Mouse (Mus musculus) MN1 (cell line): ENCODE data around the gene St8sia1.

Experiments
- DNase-seq: peaks from one replicate; pipeline ENCODE4 v3.0.0-alpha.2; 2016; ENCODE audit warnings: low spot score

The St8sia1 gene

DNA sequence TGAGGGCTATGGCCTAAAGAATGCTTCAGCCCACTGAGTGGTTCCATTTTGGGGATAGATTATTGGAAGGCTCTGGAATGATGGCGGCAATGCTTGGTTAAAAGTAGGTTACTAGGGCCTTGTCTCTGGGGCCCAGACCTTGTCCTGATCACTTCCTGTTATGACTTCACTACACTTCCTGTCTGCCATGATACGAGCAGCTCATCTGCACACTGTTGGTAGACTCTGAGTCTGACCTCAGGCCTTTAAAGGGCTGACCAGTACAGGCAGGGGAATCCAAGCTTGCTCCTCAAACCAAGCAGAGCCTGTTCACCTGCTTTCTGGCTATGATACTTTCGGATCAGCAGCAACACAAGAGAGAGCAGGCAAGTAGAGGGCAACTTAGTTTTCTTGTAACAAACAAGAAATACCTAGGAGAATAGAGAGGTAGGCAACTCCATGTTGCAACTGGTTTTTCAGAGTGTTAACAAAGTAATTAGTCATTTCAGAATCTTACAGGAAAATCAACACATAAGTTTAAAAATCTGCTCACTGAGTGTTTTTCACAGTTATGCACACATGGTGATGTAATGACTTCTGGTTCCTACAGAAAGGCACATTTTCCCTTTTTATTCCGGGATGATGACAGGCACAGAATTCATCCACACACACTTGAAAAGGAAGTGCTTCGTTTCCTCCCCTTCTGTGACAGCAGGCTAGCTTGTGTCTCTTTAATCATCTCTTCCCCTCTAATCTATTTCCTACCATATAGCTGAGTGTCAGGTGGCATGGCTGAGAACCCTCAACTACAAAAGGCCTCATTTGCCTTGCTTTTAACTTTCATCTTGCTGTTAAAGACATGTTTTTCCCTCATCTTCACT, 55.1 kb downstream of the St8sia1 start:
- DNase-seq = no peak

DNA sequence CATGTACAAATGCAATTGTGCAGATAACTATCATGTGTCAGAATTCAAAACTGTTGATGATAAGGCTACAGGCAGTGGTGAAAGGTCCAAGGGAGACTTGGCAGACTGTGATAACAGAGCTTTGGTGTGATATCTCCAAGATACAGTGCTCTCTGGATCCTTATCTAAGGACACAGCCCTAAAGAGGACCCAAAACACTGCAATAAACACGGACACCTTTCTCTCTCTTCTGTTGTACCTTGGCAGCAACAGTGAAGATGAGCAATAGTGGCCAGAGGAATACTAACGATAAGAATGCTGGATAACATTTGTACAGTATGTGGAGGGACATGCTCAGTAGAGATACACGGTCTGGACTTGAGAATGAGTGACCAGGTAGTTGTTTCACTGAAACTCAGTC, 55.8 kb downstream of the St8sia1 start:
- no peak for DNase-seq

DNA sequence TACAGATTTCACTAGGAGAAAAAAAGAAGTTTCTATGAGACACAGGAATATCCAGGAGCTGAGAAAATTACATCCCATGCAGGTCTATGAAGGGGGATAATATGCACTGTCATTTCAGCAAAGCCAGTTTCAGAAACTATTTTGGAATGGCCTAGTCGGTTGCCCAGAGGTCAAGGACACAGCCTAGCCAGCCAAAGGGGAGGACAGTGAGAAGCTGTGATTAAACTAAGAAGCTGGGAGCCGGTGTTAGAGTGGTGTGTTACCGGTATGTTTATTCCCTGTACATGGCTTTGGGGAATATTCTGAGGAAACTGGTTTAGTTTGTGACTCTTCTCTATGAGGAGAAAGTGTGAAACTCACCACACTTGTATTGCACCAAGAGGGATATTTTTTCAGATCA, 68.9 kb downstream of the St8sia1 start:
- DNase-seq = no peak

DNA sequence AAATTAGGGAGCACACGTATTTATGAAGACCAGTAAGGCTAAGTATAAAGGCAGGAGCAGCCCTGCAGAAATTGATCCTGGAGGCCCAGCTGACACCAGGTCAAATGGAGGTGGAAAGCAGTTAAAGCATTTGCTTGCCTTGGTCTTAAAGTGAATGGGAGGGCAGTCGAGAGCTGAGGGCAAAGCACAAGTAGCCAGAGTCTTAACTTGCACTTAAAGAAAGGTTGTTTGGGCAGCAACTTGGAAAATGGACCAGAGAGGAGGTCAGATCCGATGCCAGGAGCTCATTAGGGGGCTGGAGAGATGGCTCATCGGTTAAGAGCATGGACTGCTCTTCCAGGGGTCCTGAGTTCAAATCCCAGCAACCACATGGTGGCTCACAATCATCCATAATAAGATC, 70.5 kb downstream of the St8sia1 start:
- DNase-seq = no peak

DNA sequence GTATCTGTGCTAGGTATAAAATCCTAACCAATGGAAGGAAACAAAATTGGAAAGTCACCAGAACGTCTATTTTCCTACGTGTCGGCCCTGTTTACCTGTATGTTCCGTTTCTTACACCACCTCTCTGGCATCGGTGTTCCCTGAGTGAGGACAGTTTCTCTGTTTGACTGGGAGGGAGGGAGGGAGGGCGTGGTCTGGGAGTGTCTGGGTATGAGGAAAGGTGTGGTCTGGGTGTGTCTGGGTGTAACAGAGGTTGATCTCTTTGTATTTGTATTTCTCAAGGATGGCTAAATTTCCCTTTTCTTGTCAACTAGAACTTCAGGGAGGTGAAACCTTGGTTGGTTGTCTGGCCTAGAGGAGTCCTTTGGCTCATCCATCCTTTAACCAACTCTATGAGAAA, 73.9 kb downstream of the St8sia1 start:
- no peak for DNase-seq

DNA sequence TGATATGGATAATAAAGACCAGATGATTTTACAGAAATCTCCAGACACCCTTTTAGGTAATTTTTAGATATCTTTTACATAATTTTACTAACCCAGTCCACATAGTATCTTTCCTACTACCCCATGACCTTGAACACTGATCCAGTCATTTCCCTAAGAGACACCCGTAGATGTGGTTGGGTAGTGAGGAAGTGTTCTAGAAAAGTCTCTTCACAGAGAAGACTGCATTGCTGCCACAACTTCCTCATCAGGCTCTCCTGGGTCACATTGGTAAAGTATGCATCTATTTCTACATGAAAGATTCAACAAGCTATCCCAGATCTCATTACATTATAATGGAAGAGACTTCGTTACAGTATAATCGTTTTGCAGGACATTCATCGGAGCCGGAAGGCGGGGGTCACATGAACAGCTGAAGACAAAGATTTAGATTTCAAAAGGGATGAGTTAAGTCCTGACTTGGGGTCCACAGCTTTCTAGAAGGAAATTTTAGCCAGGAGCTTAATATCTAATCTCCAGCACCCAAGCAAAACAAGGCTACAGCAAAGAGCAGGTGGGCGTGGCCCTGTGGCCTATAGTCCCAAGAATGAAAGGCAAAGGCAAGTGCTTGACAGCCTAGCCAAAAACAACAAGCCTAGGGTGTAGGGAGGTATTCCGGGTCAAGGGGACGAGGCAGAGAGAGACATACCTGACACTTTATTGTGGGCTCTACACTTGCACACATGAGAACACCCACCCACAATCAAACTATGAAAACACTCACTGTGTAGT, 75.1 kb downstream of the St8sia1 start:
- no peak for DNase-seq

DNA sequence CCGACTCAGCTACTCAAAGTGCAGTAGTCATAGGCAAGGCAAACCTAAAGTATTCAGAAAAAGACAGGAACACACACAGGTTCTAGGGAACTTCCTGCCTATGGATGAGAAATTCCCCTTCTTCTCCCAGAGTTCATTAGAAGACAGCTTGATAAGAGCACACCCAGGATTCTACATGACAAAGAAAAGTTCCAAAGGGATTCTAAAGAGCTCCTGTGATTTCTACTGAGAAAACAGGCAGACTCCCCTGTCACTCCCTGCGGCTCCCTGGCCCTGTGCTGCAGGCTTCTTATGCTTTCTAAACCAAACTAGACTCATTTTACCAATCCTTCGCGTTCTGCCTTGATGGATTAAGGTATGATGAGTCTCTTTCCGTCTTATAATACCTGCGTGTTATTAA, 75.9 kb downstream of the St8sia1 start:
- DNase-seq = no peak

DNA sequence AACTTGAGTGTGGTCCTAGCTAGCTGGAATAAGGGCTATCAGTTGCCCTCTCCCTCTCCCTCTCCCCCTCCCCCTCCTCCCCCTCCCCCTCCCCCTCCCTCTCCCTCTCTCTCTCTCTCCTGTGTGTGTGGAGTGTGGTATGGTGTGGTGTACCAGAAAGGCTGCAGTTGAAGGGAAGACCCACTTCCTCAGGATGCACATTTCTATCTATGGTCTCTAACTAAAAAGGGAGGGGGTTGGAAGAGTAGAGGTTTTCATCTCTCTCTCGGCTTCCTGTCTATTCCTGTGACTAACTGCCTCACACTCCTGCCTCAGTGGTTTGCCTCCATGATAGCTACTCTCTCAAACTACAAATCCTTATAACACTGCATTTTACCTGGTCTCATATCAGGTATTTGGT, 76.9 kb downstream of the St8sia1 start:
- no peak for DNase-seq

DNA sequence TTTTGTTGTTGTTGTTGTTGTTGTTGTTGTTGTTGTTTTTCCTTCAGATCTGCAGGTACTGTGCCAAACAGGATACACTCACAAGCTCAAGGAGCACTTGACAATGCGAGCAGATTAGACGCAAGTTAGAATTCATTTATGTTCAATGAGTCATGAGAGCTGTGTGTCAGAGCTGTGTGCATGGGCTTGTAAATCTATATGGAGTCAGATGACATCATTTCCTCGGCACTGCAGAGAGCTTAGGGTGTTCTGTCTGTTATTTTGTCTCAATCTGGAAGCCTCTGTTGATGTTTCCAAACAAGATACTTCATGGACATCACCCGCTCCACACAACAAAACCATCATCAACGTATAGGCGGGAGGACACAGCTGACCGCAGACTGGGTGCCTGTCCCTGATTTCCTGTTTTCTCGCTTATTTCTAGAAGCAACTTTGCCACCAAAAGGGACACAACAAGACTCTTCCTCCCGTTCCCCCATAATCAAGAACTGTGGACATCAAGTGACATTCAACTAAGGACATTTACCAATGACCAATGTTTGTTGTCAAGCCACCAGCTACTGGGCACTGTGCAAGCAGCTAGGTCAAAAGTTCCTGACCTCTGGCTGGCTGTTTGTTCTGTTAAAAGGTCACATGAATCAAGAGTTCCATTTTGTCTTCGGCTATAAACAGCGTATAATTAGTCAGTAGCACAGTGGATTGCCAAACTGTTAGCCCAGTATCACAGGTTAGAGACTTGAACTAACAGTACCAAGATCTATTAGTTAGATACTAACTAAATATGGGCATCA, 78.7 kb downstream of the St8sia1 start:
- DNase-seq = no peak

DNA sequence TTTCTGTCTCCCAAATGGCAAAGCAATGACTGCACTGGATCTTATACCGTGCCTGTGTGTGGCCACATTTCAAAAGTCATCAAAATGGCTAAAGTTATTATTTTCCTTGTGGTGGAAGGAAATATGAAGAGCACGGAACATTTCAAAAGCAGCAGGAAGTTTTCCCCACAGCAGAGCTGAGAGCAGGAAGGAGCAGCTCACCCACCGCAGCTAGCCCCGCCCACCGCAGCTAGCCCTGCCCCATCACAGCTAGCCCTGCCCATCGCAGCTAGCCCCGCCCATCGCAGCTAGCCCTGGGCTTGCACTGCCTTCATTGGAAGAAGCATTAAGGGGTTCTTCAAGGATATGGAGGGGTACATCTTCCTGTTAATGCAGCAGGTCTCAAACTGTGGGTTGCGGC, 80.1 kb downstream of the St8sia1 start:
- DNase-seq = no peak

DNA sequence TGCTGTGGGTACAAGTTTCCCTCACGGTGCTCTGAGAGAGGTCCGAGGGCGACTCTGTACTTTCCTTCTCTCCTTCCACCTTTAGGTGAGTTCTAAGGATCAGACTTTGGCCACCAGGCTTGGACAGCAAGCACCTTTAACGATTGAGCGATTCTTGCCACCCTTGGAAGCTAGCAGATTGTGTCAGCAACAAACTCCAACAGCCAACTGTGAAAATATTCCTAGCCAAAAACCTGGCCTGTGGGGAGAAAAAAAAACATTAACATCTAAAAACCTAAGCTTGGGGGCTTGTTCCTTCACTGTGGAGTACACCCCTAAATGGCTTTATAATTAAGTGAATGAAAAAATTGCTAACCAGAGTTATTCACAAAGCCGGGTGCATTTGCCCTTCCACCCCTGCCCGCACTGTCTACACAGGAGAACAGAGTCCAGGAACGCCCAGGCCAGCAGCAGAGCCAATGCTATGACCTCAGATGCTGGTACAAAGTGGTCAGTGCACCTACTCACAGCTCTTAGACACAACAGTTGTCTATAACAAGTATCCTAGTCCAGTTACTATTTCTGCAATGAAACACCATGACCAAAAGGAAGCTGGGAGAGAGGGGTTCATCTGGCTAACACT, 83.3 kb downstream of the St8sia1 start:
- DNase-seq = no peak

DNA sequence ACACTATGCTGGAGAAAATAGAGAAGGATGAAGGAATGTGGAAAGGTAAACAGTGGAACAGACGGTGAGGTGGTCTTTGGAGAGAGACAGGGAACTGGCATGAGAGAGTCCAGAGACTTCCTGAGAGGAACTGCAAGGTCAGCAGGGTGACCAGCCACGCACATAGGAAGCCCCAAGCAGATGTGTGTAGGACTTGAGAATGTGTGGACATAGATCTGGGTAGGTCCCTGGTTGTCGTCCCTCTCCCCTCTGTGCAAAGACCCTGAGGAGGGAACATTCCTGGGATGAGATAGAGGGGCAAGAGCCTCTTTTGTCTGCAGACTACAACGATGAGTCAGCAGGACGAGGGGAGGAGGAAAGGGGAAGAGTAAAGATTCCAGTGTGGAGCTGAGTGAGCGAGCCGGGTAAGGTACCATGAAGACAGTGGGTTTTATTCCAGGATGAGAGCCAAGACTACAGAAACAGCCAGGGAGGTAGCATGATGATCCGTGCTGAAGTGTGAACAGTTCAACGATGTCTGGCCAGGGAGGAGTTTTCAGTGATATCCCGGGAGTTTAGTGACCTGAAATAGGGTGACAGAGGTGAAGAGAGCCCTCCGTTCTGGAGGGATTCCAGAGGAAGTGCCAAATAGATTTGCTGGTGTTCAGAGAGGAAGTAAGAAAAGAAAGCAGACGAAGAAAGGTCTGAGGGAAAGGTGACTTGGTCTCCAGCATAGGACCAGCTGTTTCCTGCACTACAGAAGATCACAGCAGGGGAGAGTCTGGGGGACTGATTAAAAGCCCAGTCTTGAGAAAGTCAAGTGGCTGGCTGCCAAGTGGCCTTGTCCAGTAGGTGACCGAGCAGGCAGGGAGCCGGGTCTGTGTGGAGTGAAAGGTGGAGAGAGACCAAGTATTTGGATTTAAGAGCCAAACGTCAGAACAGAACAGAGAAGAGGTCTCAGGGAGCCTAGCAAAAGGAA, 85.2 kb downstream of the St8sia1 start:
- DNase-seq = no peak

DNA sequence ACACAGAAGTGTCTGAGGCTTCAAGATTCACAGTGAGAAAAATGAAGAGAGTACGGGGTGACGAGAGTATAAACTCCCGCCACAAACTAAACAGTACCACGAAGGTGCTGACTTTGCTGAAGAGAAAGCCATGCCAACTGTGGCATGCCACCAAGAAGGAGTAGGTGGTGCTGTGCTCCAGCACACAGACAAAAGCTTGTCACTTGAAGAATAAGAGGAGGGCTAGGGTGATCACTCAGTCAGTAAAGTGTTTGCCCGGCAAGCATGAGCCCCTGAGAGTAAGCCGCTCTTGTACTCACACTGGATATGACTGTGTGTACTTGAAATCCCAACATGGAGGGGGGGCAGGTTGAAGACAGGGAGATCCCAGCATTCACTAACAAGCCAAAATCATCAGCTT, 87.0 kb downstream of the St8sia1 start:
- no peak for DNase-seq

DNA sequence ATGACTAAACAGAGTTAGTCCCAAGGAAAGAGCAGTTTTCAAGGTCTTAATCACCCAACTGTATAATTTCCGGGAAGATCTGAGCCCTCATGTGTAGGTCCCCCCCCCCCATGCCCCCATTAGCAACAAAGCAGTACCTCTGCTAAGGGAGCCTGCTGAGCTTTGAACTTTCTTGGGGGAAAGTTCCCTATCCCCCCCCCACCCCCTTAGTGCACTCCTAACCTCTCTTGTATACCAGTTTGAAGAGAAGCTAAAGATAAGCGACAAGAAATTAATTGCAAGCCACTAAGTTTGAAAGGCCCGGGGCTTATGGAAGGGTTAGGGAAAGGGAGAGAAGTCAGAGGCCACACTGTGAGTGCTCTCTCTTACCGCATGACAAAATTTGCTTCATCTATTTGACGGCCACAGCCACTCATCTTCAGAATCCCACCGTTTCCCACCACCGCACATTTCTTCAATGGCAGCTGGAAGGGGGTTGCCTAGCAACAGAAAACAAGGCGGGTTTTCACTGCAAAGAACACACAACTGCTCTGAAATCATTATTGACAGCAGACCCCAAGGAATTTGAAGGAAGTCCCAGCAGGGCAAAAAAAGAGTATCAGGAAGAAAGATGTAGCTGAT, 87.9 kb downstream of the St8sia1 start:
- no peak for DNase-seq

DNA sequence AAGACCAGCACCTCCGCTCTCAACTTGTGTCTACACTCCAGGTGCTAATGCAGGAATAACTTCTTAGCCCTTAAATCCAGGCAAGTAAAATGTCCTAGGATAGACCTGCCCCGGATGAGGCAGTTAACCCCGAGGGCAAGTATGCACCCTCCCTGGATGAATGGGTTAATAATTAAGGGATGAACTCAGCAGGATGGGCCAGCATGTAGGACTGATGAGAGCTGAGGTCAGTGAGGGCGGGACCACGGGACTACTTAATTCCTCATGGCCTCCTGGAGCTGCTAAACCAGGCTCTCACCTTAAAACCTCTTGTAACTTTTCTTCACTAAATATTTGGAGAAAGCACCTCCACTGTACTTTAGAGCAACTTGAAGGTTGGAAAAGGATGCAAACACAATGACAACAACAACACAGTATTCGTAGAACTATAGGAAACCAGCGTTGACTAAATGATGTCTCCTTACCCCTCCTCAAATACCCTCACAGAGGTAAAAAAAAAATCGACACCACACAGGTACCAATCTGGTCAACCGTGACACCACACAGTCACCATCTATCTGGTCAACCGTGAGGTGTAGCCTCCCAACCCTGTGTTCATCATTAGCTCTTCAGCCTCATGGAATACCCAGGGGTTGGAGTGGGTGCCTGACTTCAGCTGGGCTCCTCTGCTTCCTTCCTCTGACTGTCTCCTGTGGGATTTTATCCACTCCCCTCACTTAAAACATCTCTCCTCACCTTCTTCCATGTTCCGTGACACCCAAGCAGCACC, 90.3 kb downstream of the St8sia1 start:
- DNase-seq = no peak

DNA sequence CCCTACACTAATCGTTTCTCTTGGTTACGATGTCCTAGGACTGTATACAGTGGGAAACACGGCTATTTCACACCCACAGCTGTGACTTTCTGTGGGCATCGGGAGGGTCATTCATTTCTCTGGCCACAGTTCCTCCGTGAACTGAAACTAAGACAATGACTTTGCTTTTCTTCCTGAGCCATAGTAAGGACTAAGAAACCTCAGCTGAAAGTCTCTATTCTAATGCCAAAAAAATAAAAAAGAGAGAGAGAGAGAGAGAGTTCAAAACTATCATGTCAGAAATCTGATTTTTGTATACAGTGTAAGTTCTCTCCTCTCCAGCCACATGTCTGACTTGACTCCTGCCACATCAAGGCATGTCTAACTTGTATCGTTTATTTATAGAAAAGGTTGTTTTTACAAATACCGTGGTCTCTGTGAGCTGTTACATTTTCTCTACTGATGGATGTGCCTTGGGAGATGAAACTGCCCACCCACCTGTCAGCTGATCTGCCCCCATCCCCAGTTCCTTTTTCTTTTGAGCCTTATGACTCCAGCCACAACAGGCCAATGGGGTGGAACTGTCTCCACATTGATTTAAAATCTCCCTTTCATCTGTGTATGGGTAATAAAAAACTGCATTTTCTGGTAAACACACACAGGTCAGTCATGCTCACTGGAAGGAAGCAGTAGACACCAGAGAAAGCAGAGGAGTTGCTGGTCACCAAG, 94.4 kb downstream of the St8sia1 start:
- no peak for DNase-seq

DNA sequence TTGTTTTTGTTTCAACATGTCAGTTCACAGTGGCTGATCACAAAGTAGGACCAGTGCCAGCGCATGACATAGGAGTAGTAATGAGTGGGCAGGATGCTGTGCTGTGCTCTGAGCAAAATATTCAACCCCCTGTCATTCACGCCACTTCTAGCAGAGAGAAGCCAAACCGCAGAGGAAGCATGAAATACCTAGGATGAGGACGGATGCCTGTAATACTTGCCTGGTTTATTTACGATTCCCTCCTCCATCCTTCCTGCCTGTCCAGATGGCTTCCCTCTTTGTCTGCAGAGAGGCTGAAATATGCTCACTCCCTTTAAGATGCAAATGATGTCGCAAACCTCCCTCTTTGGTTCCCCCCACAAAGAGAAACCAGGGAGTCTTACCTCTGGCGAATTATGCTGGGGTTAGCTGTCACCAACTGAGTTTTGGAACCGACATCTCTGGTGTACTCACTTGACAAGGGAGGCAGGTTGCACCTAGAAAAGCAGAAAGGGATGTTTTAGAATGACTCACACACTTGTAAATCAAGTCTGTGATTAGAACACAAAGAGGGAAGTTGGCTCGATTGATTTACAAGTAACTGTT, 96.7 kb downstream of the St8sia1 start:
- DNase-seq = no peak

DNA sequence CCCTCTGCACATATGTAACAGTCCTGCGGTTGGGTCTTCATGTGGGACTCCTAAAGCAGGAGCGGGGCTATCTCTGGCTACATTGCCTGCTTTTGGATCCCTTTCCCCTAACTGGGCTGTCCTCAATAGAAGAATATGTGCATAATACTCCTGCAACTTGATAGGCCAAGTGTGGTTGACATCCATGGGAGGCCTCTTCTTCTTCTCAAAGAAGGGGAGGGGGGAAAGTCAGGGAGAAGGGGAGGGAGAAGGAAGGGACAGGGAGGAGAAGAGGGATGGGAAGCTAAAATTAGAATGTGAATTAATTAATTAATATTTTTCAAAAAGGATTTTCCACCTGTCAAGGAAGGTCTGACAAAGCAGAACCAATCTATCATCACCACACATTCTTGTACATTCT, 97.2 kb downstream of the St8sia1 start:
- no peak for DNase-seq

DNA sequence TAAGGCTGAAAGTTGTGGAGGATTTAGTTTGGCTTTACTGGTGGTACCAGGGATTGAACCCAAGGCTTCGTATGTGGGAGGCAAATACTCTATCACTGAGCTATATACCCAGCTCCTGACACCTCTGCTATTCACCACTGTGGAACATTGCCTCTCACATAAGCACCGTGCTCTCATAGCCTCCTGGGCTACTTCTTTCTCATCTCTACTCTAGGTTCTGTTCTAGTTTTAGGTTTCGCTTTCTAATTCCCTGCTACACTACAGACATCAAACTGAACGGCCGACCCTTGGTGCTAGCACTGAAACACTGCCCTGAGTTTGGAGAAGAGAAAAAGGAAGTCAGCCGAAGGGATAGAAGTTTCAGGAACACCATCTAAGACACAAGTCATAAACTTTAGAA, 99.1 kb downstream of the St8sia1 start:
- DNase-seq = no peak
